Mouse (Mus musculus): ENCODE measurements around the gene Spp1. TPM values are rescaled to one million over a fixed set of nuclear protein-coding genes. Genes with fewer than 3 reads are reported as not detected.

The Spp1 gene
- total RNA-seq, 2 experiments from 2014 or later, result 1.9 to 4.0 TPM

Other genes with a start within 250 kb of the Spp1 start
- gene Dmp1, start 232.5 kb upstream of the Spp1 start, total RNA-seq (2021), result 1 to 10 TPM; 4.0 to 4.5 TPM
- under 1 TPM in 1 of 2 experiments, not detected in 1; 0.22 TPM for gene Ibsp, start 135.9 kb upstream of the Spp1 start, total RNA-seq (2021)
- gene Mepe, start 109.8 kb upstream of the Spp1 start, total RNA-seq (2021), result not detected
- 10 to 100 TPM; 32.6 to 37.1 TPM for gene Pkd2, start 24.3 kb downstream of the Spp1 start, total RNA-seq (2021)
- gene BC005561, start 73.2 kb downstream of the Spp1 start, total RNA-seq (2021), result 10 to 100 TPM; 12.3 to 14.7 TPM

All from layer of hippocampus, postnatal 36 days (tissue).